Mouse (Mus musculus) spleen, postnatal 36 days (tissue): Measurements from ENCODE around the gene Msi2.

ENCODE experiments used
- DNase-seq, 2 experiments: peaks; one replicate each; pipeline ENCODE4 v3.0.0; 2022; ENCODE audit warnings: low spot score in 2 of 2, mixed read lengths in 1 of 2

Gene Msi2

DNA sequence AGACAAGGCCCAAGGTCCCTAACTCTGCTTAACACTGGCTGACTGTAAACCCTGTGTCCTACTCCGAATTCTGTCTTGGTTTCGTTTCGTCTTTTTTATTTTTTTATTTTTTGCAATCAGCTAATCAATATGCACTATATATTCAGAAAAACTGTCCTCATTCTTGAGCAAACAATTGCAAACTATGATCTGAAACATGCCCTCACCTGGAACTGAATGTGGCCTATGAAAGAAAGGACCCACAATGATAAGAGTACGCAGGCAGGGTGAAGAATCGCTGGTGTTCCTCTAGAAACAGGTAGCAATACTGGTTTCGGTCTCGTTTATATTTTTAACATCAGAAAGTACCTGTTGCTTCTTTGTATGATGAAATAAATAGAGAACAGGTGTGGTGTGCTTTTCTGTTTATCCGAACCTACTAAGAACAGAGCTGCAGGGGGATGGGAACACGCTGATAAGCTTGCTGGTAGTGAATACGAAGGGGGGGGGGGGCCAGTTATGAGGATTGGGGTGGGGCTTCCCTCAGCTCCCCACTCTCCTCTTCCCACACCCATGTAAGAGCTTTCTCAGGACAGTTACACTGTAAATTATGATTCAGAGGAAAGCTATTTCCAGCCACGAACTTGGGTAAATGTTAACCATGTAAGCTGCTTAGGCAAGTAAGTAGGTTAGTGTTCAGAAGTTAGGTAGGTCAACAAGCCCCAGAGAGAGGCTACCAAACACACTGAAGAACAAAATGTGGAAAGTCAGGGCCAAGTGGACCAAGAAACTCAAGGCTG is 103.6 kb downstream of the Msi2 start:
- DNase-seq, result peak; percentile 58 to 69

DNA sequence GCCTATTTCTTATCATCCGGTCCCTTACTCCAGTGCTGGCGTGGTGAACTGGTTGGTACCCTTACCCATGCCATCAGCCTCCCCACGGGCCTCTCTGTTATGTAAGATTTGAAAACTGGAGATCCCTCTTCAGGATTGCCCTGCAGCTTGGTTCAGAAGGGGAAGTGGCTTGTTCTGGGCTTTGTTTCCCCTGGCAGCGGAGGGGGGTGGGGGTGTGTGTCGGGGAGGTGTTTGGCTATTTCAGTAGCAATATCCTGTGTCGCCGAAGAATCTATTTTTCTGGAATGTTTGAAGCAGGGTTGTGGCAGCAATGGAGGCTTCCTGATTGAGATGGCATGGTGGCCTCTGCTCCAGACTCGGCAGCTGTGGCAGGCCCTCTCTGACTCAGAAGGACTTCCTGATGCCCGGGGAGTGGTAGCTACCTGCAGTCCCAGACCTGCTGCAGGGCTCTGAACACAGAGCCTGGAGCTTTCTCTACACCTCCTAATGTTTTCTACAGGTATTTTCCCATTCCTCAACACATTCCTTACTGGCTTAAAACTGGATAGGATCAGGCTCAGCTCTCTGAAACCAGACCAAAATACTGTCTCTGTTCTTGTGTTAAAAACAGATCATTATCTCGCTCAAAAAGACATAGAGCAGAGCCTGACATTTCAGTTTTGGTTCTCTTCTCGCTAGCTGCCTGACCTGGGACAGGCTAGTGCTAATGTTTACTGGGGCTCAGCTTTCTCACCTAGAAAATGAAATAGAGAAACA is 104.4 kb downstream of the Msi2 start:
- DNase-seq, result peak; percentile 82 to 84

DNA sequence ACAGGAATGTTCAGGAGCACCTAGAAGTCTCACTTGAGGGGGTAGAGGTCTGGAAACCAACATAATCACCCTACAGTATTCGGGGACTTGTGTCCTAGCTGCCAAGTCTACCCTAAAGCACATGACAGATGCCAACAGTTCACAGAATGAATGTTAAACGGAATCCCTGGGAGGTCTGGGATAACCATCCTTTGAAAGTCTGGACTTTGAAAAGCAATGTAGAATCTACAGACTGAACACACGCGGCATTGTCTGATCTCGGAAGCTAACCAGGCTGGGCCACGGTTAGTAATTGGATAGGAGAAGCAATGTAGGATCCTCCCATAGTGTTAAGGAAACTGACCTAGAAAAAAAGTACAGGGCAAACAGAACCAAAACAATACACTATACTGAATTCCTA is 105.3 kb downstream of the Msi2 start:
- DNase-seq, result no peak

DNA sequence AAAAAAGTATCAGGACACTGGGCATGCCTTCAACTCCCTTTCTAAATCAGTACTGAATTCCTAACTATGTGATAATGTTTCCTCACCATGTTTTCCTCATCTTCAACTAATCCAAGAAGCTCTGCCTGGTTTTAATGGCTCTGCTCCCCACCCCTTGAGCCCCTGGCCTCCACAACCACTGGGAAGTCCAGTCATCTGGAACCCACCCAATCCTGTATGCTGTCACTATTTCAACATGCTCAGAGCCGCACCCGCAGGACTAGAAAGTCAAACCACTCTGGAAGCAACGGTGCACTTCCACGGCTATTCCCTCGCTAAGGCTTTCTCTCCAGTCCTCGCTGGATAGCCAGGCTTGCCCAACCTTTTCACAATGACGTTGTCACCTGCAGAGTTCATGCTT is 106.2 kb downstream of the Msi2 start:
- DNase-seq, result no peak

DNA sequence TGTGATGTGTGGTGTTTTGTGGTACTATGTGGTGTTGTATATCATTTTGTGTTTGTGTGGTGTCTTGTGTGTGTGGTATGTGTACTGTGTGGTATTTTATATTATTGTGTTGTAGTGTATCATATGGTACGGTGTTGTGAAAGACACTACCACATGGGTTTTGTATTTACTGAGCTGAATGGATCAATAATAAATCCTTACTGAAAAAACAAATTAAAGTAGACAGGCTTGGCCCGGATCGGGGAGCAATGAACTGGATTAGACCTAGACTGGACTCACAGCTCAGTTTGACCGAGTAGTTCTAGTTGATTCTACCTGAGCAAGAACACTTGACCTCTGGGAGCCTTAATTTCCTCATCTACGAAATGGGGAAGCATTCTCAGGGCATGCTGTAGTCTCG is 107.5 kb downstream of the Msi2 start:
- no peak for DNase-seq

DNA sequence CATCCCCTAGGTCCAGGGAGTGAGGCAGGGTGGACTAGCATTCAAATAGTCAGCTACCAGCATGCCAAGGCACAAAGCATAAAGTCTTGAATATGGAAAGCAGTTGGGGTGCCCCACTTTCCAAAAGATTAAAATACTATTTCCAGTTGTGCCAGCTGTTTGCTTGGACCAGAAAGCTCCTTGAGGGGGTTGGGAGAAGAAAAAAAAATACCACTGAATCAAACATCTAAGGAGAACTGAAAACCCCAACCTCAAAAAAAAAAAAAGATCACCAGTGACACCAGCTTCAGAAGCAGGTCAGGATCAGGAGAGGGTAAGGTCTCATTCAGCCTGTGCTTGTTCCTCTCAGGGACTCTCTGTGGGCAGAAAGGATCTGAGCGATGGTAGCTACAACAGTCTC is 108.2 kb downstream of the Msi2 start:
- DNase-seq, result no peak

DNA sequence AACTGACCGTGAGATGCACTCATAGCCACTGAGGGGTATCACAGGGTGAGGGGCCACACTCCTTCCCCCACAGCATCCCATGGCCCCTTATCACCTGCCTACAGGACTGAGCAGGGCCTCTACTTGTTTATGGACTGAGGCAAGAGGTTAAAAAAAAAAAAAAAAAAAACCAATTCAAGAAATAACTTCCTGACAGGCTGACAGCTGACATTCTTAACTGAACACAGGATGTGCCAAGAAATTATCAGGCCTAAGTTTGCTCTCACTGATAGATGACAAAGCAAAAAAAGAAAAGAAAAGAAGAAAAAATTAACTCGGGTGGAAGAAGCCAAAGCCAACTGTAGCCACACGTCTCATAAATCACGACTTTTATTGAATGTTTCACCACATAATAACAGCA is 109.7 kb downstream of the Msi2 start:
- DNase-seq, result no peak

DNA sequence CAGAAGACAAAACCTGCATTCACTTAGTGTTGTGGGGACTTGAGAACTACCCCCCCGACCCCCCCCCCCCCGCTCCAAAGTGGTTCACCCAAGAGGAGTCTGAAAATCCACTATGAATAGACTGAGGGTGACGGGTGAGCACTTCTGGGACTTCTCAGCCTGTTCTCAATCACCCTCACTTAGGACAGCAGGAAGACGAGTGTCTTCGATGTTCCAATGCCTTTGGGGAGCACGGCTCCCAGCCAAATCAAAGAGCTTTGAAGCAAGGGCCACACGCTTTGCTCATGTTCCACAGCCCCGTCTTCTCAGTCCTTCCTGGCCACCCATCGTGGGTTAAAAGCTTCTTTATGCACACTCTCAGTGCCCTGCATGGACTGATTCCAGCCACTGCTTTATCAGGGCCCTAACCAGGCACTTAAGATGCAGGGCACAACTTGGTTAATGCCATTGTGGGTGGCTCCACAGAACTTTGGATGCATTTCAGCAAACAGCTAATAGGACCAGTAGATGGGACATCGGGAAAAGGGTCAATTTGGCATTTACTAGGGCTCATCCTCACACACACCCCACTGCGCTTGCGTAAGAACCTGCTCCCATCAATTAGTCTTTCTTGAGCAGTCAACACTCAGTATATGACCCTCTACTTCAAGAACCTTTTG is 110.5 kb downstream of the Msi2 start:
- DNase-seq, result no peak

DNA sequence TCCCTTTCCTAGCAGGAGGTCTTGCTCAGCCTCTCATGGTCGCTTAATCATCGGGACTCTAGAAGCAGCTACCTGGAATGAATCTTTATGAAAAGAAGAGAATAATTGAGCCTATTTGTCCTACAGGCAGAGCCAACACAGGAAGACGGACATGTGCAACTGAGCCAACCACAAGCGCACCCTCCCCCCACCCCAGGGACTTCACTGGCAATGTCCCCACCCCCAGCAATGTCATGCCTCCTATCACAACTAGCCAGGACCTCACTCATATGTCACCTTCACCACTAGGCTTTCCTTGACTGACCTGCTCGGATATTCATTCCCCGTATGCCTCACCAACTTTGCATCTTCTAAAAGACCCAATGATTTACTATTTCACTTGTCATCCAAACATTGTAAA is 112.5 kb downstream of the Msi2 start:
- no peak for DNase-seq

DNA sequence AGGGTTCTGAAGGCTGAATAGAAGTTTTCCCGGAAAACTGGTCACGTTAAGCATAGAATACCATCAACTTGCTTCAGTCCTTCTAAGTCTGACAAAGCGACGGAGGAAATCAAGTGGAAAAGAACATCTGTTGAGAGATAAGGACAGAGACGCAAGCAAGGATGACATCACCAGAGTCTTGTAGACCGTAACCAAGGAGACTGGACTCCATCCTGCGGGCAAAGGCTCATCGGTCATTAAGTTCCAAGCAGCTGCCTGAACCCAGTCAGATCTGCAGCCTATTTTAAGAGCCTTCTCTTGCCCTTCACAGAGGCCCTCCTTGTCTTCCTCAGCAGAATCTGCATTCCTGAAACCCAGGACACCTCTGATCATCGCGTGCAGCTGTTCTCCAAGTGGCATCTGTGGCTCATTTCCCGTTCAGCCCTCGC is 113.2 kb downstream of the Msi2 start:
- no peak for DNase-seq

DNA sequence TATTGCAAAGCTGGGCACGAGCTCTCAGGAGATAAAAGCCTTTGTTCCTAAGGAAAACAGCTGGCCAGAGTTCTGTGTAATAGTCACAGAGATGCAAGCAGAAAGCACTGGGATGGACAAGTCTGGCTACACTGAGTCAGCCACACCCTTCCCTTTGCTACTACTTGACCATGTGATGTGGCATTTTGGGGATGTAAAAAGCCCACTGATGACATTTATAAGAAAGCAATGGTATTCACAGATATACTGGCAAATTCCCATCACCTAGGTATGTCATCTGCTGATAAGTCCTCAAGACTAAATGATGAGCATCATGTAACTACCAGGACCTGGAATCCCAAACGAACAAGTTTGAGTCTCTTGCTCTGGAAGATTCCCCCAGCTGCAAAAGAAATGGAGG is 113.7 kb downstream of the Msi2 start:
- no peak for DNase-seq

DNA sequence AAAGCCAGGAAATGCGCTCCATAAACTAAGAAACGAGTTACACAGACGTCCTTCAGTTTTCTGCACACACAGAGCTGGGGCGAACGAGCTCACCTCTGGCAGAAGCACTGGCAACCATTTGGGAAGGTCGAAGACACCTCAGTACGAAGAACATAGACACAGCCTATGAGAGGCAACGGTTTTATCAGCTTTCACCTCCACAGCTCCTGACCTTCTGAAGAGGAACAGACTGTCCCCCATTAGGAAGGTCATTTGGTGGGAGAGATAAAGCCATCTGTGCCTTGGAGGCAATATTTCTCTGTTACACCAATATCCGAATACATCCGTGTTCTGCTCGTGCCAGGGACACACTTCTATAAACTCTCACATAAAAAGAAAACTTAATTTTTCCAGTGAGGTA is 114.9 kb downstream of the Msi2 start:
- no peak for DNase-seq

DNA sequence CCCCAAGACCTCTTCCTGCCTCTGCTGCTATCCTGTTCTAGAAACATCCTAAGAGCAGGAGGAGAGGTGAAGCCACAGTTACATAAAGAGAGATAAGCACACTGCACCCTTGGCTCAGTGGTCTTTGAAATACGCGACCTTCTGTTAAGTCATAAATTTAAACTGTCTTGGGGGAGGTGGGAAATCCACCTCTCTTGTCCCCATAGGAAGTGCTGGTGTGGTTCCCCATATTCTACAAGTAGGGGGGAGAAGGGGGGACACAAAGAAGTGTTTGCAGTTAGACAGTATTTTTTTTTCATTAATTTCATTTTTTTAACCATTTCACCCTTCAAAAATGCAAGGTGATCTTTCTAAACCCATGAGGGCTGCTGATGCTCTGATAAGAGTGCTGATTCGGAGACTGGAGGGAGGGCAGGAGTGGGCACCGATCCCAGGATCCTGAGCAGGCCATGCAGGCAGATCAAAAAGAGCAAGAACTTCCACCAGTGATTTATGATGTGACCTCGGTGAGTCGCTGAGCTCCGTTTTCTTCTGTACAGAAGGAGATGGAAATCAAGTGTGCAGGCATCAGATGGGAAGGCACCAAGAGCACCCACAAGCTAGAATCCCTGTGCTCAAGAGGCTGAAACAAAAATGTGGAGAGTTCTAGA is 115.7 kb downstream of the Msi2 start:
- no peak for DNase-seq

DNA sequence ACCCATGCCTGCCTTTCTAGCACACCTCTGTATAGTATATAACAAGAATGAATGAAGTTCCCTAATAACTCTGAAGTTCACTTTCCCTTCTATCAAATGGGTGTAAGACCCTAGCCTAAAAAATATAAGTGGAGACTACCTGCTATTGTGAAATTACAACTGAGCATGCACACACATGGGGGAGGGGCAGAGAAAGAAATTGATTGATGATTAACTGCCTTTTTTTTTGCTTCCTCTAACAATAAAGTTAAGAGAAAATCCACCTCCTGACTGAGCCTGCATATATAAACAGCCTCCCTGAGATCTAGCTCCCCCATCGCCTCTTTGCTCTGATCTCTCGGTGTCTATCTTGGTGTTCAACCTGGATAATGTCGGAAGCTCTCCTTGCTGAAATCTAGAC is 118.1 kb downstream of the Msi2 start:
- no peak for DNase-seq

DNA sequence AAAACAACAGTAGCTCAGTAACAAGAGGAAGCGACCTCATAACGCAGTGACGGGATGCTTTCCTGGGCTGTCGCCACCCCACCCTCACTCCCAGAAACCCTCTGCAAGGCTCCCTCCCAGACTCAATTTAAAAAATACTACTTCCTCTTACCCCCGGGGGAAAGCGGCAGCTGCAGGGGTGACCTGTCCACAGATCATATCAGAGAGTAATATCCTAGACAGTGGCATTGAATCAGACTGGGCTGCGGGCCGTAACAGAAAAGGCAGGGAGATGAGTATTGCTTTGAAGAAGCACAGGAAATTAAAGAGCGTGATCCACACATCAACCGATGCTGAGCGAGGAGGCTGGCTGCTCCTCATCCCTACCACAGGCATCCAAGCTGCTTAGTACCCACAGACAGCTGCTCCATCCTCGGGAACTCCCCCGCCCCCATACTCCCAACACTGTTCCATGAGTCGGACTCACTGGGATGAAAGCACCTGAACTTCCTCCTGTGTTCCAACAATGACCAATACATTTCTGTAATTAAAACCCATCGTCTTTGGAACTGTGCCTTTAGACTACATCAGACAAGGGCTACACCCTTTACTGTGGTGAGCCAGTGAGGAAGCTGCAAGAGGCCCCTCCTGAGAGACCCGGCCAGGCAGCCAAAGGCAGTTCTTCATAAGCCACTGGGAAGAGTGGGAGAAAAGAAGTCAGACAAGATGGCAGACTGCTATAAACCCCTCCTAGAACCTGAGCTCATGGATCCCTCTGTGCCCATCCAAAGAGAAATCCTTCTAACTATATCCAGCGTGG is 118.8 kb downstream of the Msi2 start:
- peak; percentile 54 to 59 for DNase-seq

DNA sequence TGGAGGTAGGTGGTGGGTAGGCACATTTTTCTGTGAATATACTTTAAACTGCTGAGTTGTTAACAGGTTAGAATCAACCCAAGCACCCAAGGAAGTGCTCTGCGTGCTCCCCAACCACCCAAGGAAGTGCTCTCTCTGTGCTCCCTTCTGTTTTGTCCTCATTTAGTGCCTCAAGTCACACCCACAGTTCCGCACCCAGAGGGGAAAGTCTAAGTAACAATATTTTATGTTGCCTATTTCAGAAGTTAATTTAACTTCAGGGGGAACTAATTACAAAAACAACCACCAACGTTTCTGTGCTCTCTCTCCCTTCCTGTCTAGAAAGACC is 119.5 kb downstream of the Msi2 start:
- peak; percentile 66 to 68 for DNase-seq

DNA sequence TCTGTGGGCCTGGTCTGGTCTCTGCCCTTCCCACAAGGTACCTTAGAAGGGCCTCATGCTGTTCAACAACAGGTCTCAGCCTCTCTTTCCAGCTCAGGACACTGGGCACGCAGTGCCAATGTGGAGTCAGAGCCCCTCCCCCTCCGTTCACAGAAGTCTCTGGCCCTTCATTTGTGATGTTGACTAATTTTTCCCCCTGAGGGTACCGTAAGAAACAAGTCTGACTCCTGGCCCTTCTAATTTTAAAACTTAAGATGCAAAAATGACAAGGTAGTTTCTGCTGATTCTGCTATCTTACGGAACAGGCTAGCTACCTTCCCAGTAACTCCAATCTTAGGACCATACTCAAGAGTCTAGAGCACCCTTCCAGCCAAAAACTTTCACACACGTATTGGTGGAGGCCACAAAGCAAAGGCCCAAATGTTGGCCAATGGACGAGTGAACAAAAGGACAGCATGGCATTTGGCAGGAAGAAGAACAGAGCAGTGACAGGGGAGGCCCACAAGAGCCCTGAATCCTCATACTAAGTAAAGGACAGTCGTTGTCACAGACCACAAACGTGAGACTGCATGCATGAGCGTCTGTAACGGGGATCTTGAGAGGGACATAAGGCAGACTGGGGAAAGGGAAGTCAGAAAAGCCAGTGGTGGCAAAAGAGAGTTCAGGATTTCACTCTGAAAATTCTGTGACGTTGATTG is 120.0 kb downstream of the Msi2 start:
- peak in 1 of 2 experiments; percentile 24 for DNase-seq

DNA sequence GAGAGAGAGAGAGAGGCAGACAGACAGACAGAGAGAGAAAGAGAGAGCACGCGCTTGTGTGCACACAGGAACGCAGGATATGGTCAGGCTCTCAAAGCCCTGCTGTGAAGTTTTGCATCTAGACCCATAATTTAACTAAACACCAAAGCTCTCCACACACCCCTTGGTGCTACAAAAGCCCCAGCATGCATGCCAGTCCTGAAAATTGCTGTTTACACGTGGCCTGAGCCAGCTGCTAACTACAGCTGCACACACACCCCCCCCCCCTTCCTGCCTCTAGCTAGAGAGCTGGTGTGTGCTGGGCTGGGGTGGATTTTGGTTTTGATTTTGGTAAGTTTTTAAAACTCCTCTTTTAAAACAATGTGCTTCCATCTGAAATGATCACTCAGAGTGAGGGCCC is 122.7 kb downstream of the Msi2 start:
- peak; percentile 67 to 71 for DNase-seq

DNA sequence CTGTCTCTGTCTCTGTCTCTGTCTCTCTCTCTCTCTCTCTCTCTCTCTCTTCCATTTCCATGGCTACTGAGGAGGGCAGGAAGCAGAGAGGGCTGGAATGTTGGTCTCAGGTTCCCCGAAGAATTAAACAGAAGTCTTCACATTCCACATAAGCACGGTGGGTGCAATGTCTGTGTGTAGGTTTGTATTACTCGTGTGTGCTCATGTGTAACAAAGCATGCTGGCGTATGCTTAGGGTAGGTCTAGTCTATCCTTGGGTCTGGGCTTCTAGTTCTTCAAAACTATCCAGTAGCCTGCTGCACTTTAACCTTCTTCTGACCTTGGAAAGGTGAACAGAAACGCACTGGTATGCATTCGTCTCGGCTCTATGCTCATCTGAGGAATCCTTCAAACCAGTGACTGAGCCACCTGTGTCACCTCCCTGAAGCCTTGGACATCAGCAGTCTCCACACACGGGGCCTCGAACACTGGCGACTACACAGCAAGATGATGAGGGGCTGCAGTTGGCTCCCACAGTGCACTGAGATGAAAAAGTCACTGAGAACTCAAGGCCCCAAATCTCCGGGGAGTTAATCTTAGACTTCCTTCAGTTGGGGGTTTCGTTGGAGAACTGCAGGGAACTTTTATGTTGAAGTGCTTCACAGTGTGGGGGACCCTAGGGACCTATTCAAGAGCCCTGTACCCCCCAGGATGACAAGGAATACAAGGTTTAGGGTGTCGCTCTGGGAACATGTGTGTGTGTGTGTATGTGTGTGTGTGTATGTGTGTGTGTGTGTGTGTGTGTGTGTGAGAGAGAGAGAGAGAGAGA is 123.3 kb downstream of the Msi2 start:
- DNase-seq, result peak; percentile 29 to 49

DNA sequence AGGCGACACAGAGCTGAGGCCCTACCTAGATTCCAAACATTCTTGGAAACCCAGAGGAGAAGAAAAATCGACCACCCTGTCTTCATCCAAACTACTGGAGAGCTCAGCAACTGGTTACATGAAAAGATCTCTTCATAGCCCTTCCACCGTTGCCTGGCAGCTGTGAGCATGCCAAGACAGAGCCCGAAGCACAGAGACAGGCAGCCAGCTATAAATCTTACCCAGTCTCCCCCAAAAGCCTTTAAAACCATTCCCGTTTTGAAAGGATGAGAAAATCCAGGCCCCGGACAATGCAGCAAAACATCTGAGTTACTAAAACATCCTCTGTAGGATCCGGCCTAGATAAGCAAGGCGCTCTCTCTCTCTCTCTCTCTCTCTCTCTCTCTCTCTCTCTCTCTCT is 124.3 kb downstream of the Msi2 start:
- DNase-seq, result no peak
